Mouse (Mus musculus) thymus, postnatal 10 days (tissue): Measurements from ENCODE around the gene Prkn.

Experiments used
- DNase-seq, 2 experiments: peaks; one replicate each; pipeline ENCODE4 v3.0.0; 2021; ENCODE audit warnings: low spot score in 2 of 2

Prkn gene

GRCm38 (mm10) chr17:11829501-11829900, 989.3 kb downstream of the Prkn start:
- no peak for DNase-seq

- DNase-seq, result no peak
Measured at GRCm38 (mm10) chr17:11837121-11837520, 996.9 kb downstream of the Prkn start.

GRCm38 (mm10) chr17:11844436-11844835, 1004.3 kb downstream of the Prkn start:
- no peak for DNase-seq

GRCm38 (mm10) chr17:11844989-11845388, 1004.8 kb downstream of the Prkn start:
- DNase-seq, result no peak

GRCm38 (mm10) chr17:11845506-11845905, 1005.3 kb downstream of the Prkn start:
- DNase-seq, result no peak

GRCm38 (mm10) chr17:11854571-11854970, 1014.4 kb downstream of the Prkn start:
- no peak for DNase-seq

- no peak for DNase-seq
Measured at GRCm38 (mm10) chr17:11858772-11859405, 1018.7 kb downstream of the Prkn start.

GRCm38 (mm10) chr17:11861178-11861577, 1021.0 kb downstream of the Prkn start:
- DNase-seq, result no peak

GRCm38 (mm10) chr17:11862360-11862759, 1022.2 kb downstream of the Prkn start:
- no peak for DNase-seq

- no peak for DNase-seq
Measured at GRCm38 (mm10) chr17:11863017-11863416, 1022.8 kb downstream of the Prkn start.

- no peak for DNase-seq
Measured at GRCm38 (mm10) chr17:11866231-11866630, 1026.0 kb downstream of the Prkn start.

- no peak for DNase-seq
Measured at GRCm38 (mm10) chr17:11867334-11868095, 1027.3 kb downstream of the Prkn start.

- no peak for DNase-seq
Measured at GRCm38 (mm10) chr17:11870546-11870945, 1030.4 kb downstream of the Prkn start.

- DNase-seq, result no peak
Measured at GRCm38 (mm10) chr17:11876240-11876639, 1036.1 kb downstream of the Prkn start.

- DNase-seq, result no peak
Measured at GRCm38 (mm10) chr17:11881110-11881820, 1041.1 kb downstream of the Prkn start.

- DNase-seq, result no peak
Measured at GRCm38 (mm10) chr17:11885601-11886000, 1045.4 kb downstream of the Prkn start.

- DNase-seq, result no peak
Measured at GRCm38 (mm10) chr17:11886963-11887362, 1046.8 kb downstream of the Prkn start.

GRCm38 (mm10) chr17:11887591-11888205, 1047.5 kb downstream of the Prkn start:
- DNase-seq, result no peak

GRCm38 (mm10) chr17:11888806-11889205, 1048.6 kb downstream of the Prkn start:
- DNase-seq, result no peak

- DNase-seq, result no peak
Measured at GRCm38 (mm10) chr17:11900300-11900699, 1060.1 kb downstream of the Prkn start.

- no peak for DNase-seq
Measured at GRCm38 (mm10) chr17:11901731-11902130, 1061.5 kb downstream of the Prkn start.

GRCm38 (mm10) chr17:11903001-11903400, 1062.8 kb downstream of the Prkn start:
- no peak for DNase-seq
